Mouse (Mus musculus) lung, embryonic 14.5 days (tissue): ENCODE results near the gene Camk2g. TPM values are rescaled to one million over a fixed set of nuclear protein-coding genes. Genes with fewer than 3 reads are reported as not detected.

Experiments
- ATAC-seq: fragments of 200-750 bp; cut with Nextera tagmentation; 2 replicates; pipeline ENCODE4 v1.8.0; 2017; ENCODE audit warnings: mild to moderate bottlenecking, moderate TSS enrichment, moderate library complexity; ENCODE audit not compliant: insufficient read depth
- DNase-seq: peaks from one replicate; pipeline ENCODE4 v3.0.0-alpha.2; 2015
- H3K27ac ChIP-seq: fragments of 300-500 bp; sonication (generic); 2 replicates; pipeline ENCODE4 v1.5.1; 2014; ENCODE audit warnings: low read depth, mild to moderate bottlenecking, moderate library complexity
- H3K27me3 ChIP-seq: fragments of 300-500 bp; sonication (generic); 2 replicates; pipeline ENCODE4 v1.6.1; 2014; ENCODE audit warnings: low read length, control low read depth; ENCODE audit not compliant: insufficient read depth
- H3K36me3 ChIP-seq: fragments of 300-500 bp; sonication (generic); 2 replicates; pipeline ENCODE4 v1.6.1; 2014; ENCODE audit warnings: control low read depth; ENCODE audit not compliant: insufficient read depth
- H3K4me1 ChIP-seq: fragments of 300-500 bp; sonication (generic); 2 replicates; pipeline ENCODE4 v1.6.1; 2014; ENCODE audit warnings: antibody characterized with exemption, control low read depth; ENCODE audit not compliant: insufficient read depth
- H3K4me2 ChIP-seq: fragments of 300-500 bp; sonication (generic); 2 replicates; pipeline ENCODE4 v1.6.1; 2014; ENCODE audit warnings: mild to moderate bottlenecking
- H3K4me3 ChIP-seq: fragments of 300-500 bp; sonication (generic); 2 replicates; pipeline ENCODE4 v1.5.1; 2014; ENCODE audit warnings: low read depth, low read length
- H3K9ac ChIP-seq: fragments of 300-500 bp; sonication (generic); 2 replicates; pipeline ENCODE4 v1.6.1; 2014
- H3K9me3 ChIP-seq: fragments of 300-500 bp; sonication (generic); 2 replicates; pipeline ENCODE4 v1.6.1; 2016; ENCODE audit warnings: low read depth, low read length, control low read depth
- CTCF ChIP-seq: IDR thresholded peaks from 2 replicates; pipeline ENCODE4 v1.5.1; 2016; ENCODE audit warnings: antibody characterized with exemption, low read depth
- WGBS: fragments of 180-500 bp; shearing (Covaris S2); extraction: QIAGEN DNeasy Blood & Tissue Kit; methylation state at CpG from one replicate; pipeline ENCODE4 v1.1.7; 2014; 5-methylcytosine and 5-hydroxymethylcytosine counted together
- polyA plus RNA-seq: library from polyadenylated mRNA; unstranded; fragments of >200 nt; fragmentation: Nextera tagmentation; extraction: Ambion mirVana; gene quantifications from 2 replicates; pipeline ENCODE4 v1.2.1, GENCODE M21; 2014

Gene Camk2g
- 46.3 and 46.6 TPM in 2 replicates for polyA plus RNA-seq

GRCm38 (mm10) chr14:20793758-20794531, at the start of gene Camk2g:
TSS of gene Camk2g (minus strand) at chr14:20794088.
- H3K4me3 ChIP-seq, result peak within 1 kb of the TSS; percentile 82

DNA sequence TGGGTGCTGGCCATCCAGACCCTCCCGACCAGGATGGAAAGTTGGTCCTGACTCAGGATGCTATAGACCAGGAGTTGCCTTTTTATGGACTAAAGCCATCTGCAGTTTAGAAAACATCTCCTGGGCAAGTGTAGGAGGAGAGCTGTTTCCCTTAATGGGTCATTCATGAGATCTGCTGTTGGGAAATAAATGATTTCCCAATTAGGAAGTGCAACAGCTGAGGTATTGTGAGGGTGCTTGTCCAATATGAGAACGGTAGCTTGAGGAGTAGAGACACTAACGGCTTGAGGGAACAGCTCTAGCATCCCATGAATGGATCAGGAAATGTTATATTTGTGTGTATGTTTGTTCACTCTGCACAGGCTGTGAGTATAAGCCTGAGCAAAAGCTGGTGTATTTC, 48.7 kb upstream of the Camk2g start:
- no peak overlapping the region for H3K27ac ChIP-seq
- H3K4me3 ChIP-seq, result no peak overlapping the region
- ATAC-seq (no peak), DNase-seq (no peak)
- no peak overlapping the region for H3K9ac ChIP-seq
- H3K27me3 ChIP-seq, result no peaks in the 10 kb centered on the region
- H3K4me2 ChIP-seq, result no peak overlapping the region
- TF ChIP-seq CTCF, result no peak
- H3K4me1 ChIP-seq, result no peaks in the 10 kb centered on the region; the same call in 1 of the 2 replicates
- WGBS, result 78% methylated on average over 3 of the region's 3 CpGs
- no peaks in the 10 kb centered on the region for H3K36me3 ChIP-seq
- H3K9me3 ChIP-seq, result no peaks in the 10 kb centered on the region

More at GRCm38 (mm10) chr14:20793758-20794531, at the start of gene Camk2g:
- H3K4me2 ChIP-seq, result peak within 1 kb of the TSS; percentile 88
- DNase-seq (peak; percentile 89), ATAC-seq (peak; percentile 89)
- peak within 1 kb of the TSS; percentile 69 for H3K9ac ChIP-seq
- H3K27me3 ChIP-seq, result no peaks in the 10 kb centered on the region
- H3K9me3 ChIP-seq, result no peaks in the 10 kb centered on the region
- under 1% methylated on average over 62 of the region's 76 CpGs for WGBS
- H3K4me1 ChIP-seq, result peaks cover 4% of the 10 kb centered on the region; the same call in 1 of the 2 replicates
- TF ChIP-seq CTCF, result no peak
- peaks cover 24% of the 10 kb centered on the region for H3K36me3 ChIP-seq
- peak within 1 kb of the TSS; percentile 56; the same call in 1 of the 2 replicates for H3K27ac ChIP-seq

- no peak for TF ChIP-seq CTCF
Measured at GRCm38 (mm10) chr14:20841526-20841925, 47.6 kb upstream of the Camk2g start.

DNA sequence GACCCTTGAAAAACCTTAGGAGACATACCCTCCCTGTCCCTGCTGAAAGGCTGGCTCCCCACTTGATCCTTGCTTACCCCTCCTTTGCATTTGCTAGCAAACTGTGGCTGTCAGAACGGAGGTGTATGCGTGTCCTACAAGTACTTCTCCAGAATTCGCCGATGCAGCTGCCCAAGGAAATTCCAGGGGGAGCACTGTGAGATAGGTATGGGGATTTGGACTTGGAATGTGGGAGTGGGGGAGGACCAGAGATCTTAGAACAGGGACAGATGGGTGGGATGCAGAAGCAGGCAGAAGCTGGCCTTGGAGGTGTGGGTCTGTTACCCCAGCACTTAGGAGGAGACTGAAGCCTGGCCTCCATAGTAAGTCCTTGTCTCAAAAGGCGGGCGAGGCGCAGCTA, 43.8 kb upstream of the Camk2g start:
- no peak overlapping the region for H3K9ac ChIP-seq
- no peak overlapping the region for H3K27ac ChIP-seq
- 0 out of 2 replicates have a peak, but pooled peaks cover 4% of the 10 kb centered on the region for H3K4me1 ChIP-seq
- TF ChIP-seq CTCF, result no peak
- DNase-seq (peak; percentile 8), ATAC-seq (no peak)
- no peak overlapping the region for H3K4me3 ChIP-seq
- H3K27me3 ChIP-seq, result no peaks in the 10 kb centered on the region
- H3K4me2 ChIP-seq, result no peak overlapping the region
- no peaks in the 10 kb centered on the region for H3K36me3 ChIP-seq
- H3K9me3 ChIP-seq, result no peaks in the 10 kb centered on the region
- WGBS, result 64% methylated on average over 7 of the region's 7 CpGs

More at GRCm38 (mm10) chr14:20841526-20841925, 47.6 kb upstream of the Camk2g start:
- DNase-seq (no peak), ATAC-seq (no peak)
- no peaks in the 10 kb centered on the region for H3K36me3 ChIP-seq
- H3K4me1 ChIP-seq, result peaks cover 4% of the 10 kb centered on the region; the same call in 1 of the 2 replicates
- 84% methylated on average over 2 of the region's 2 CpGs for WGBS
- no peak overlapping the region for H3K27ac ChIP-seq
- no peaks in the 10 kb centered on the region for H3K27me3 ChIP-seq
- H3K4me3 ChIP-seq, result no peak overlapping the region
- H3K9me3 ChIP-seq, result no peaks in the 10 kb centered on the region
- no peak overlapping the region for H3K9ac ChIP-seq
- no peak overlapping the region for H3K4me2 ChIP-seq

DNA sequence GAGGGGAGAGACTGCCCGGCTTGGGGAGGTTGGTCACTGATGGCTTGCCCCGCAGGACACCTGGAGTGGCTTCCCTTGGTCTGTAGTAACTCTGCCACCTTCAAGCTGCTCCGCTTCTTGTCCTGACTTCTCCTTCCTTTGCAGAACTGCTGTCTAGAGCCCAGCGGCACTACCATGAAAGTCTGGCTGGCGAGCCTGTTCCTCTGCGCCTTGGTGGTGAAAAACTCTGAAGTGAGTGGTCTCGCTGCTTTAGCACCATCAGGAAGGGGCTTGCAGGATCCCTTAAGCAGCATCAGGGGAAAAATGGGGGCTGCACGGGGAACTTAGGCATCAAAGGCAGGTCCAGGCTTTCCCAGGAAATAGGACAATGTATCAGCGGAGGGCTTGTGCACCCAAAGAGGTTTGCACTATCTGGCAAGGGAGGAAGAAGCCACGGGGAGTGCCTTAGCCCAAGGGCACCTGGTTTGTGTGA, 43.1 kb upstream of the Camk2g start:
- peak; percentile 27 for DNase-seq
- Histone ChIP-seq H3K27me3 (no peaks in the 10 kb centered on the region), H3K9me3 (no peaks in the 10 kb centered on the region), H3K27ac (no peak overlapping the region), H3K36me3 (no peaks in the 10 kb centered on the region), H3K4me2 (peak overlapping the region; percentile 97), H3K9ac (peak overlapping the region; percentile 64), H3K4me1 (0 out of 2 replicates have a peak, but pooled peaks cover 4% of the 10 kb centered on the region), H3K4me3 (peak overlapping the region; percentile 45)
- no peak for ATAC-seq
- WGBS, result 4% methylated on average over 10 of the region's 10 CpGs
- TF ChIP-seq CTCF, result no peak

DNA sequence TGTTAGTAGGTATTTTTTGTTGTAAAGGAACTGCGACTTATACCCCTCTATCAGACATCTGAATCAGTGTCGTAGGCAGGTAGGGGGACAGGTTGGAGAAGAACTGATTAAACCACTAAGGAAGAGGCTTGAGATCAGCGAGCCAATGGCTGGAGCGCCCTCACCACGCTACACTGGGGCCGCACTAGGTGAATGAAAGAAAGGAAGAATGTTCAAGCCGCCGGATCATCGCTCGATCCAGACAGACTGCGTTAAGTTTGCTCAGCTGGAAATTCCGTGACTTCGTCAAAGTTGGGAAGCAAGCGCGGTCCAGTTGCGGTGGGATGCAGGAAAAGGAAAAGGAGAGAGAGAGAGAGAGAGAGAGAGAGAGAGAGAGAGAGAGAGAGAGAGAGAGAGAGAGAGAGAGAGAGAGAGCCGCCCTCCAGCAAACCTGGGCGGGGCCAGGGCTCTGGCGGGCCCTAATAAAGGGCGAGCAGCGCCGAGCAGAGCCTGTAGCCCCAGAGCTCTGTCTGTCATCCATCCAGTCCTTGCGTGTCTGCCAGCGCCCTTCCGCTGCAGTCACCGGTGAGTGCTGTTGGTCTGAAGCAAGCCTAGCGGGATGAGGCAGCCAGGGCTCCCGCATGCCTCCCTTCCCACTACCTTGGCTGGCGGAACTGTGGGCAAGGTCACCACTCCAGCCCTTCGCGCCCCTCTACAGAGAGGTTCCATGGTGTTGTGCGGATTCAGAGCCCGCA, 42.5 kb upstream of the Camk2g start, which contains the start of gene Plau:
Plau (plus strand) TSS at position 490 of the 734 bp plus-strand sequence.
- Histone ChIP-seq H3K4me1 (0 out of 2 replicates have a peak, but pooled peaks cover 4% of the 10 kb centered on the region), H3K27ac (no peak within 1 kb of the TSS), H3K9ac (peak within 1 kb of the TSS; percentile 64), H3K27me3 (no peaks in the 10 kb centered on the region), H3K4me3 (peak within 1 kb of the TSS; percentile 45), H3K36me3 (no peaks in the 10 kb centered on the region), H3K4me2 (peak within 1 kb of the TSS; percentile 97), H3K9me3 (no peaks in the 10 kb centered on the region)
- TF ChIP-seq CTCF, result no peak
- WGBS, result under 1% methylated on average over 32 of the region's 33 CpGs
- peak; percentile 84 for DNase-seq
- peak; percentile 96 for ATAC-seq
